ENCODE assay signal across 34 mouse cellular contexts in genomic region chr4:98058182-98058581, GRCm38 (mm10).
"Had no signal": no experiment of that assay in that cellular context is flagged by ENCODE, and none has a peak within 500 bp of the region (broad histone marks: within the 10 kb centered on the region; RNA-seq: fewer than 3 reads in every experiment).

No protein-coding gene starts in this region.

- DNase-seq: heart, postnatal 10 days; heart, postnatal 14 days; heart, postnatal 36 days; heart, postnatal 4 days; kidney, adult 11 months; kidney, adult 18-20 months; kidney, adult 2 months; kidney, adult 9 months; kidney, postnatal 10 days; kidney, postnatal 14 days; kidney, postnatal 25 days; kidney, postnatal 36 days; kidney, postnatal 4 days; layer of hippocampus, adult 9-11 months; layer of hippocampus, postnatal 36 days had no signal

- H3K4me3 ChIP-seq: heart, embryonic 12.5 days; heart, embryonic 13.5 days; heart, embryonic 15.5 days; hindbrain, embryonic 10.5 days; hindbrain, embryonic 12.5 days; hindbrain, embryonic 13.5 days; hindbrain, embryonic 15.5 days; intestine, embryonic 15.5 days; kidney, embryonic 15.5 days; layer of hippocampus, adult 2 months; left cerebral cortex, adult 2 months had no signal

- H3K36me3 ChIP-seq: hindbrain, embryonic 10.5 days; hindbrain, embryonic 13.5 days; hindbrain, embryonic 15.5 days; intestine, embryonic 15.5 days; kidney, embryonic 15.5 days had no signal

- H3K4me2 ChIP-seq: heart, embryonic 11.5 days; heart, embryonic 12.5 days; heart, embryonic 13.5 days; heart, embryonic 15.5 days; hindbrain, embryonic 12.5 days; hindbrain, embryonic 13.5 days; hindbrain, embryonic 14.5 days; hindbrain, embryonic 15.5 days; intestine, embryonic 15.5 days had no signal

- H3K27me3 ChIP-seq: heart, embryonic 12.5 days; heart, embryonic 13.5 days; heart, embryonic 15.5 days; hindbrain, embryonic 12.5 days; hindbrain, embryonic 13.5 days; hindbrain, embryonic 15.5 days; intestine, embryonic 15.5 days; kidney, embryonic 15.5 days had no signal

- H3K27ac ChIP-seq: heart, embryonic 13.5 days; heart, embryonic 15.5 days; hindbrain, embryonic 10.5 days; hindbrain, embryonic 12.5 days; hindbrain, embryonic 13.5 days; hindbrain, embryonic 14.5 days; hindbrain, embryonic 15.5 days; hindbrain, postnatal 0 days; intestine, embryonic 15.5 days; kidney, embryonic 15.5 days; kidney, postnatal 0 days; layer of hippocampus, adult 2 months; left cerebral cortex, adult 2 months had no signal

- H3K4me1 ChIP-seq: hindbrain, embryonic 10.5 days; hindbrain, embryonic 12.5 days; hindbrain, embryonic 13.5 days; hindbrain, embryonic 15.5 days; intestine, embryonic 15.5 days had no signal

- H3K9ac ChIP-seq: heart, embryonic 12.5 days; heart, embryonic 13.5 days; heart, embryonic 15.5 days; hindbrain, embryonic 12.5 days; hindbrain, embryonic 13.5 days; hindbrain, embryonic 14.5 days; hindbrain, embryonic 15.5 days; intestine, embryonic 15.5 days; kidney, embryonic 15.5 days had no signal

- H3K9me3 ChIP-seq: heart, embryonic 12.5 days; heart, embryonic 13.5 days; heart, embryonic 15.5 days; hindbrain, embryonic 10.5 days; hindbrain, embryonic 12.5 days; hindbrain, embryonic 13.5 days; hindbrain, embryonic 15.5 days; intestine, embryonic 15.5 days; kidney, embryonic 15.5 days had no signal

- ATAC-seq: hindbrain, embryonic 16.5 days; hindbrain, postnatal 0 days; inflammation-experienced regulatory T-cells, adult 6 months; intestine, embryonic 15.5 days; intestine, embryonic 16.5 days; intestine, postnatal 0 days had no signal
